Mouse (Mus musculus) ES-E14 (cell line): ENCODE data around the gene Il2ra. TPM values are rescaled to one million over a fixed set of nuclear protein-coding genes. Genes with fewer than 3 reads are reported as not detected.

Experiments used
- DNase-seq: peaks from one replicate; pipeline ENCODE4 v3.0.0-alpha.2; 2013; ENCODE audit warnings: low read depth, low spot score
- H3K27ac ChIP-seq: 2 replicates; pipeline ENCODE4 v1.5.1; 2012; ENCODE audit warnings: low read depth, mild to moderate bottlenecking, low read length, moderate library complexity, mixed read lengths; ENCODE audit not compliant: poor library complexity, insufficient read depth, severe bottlenecking
- H3K36me3 ChIP-seq: 2 replicates; pipeline ENCODE4 v1.6.1; 2012; ENCODE audit warnings: mild to moderate bottlenecking, low read length, moderate library complexity, mixed read lengths; ENCODE audit not compliant: control insufficient read depth, poor library complexity, insufficient read depth, severe bottlenecking
- H3K4me1 ChIP-seq, 2 experiments: fragments of 150-350 bp in 1 of 2; sonication (generic) in 1 of 2; 2 replicates each; pipeline ENCODE4 v1.6.1; 2012; ENCODE audit warnings: low read length in 2 of 2, mild to moderate bottlenecking in 1 of 2, mixed read lengths in 1 of 2; ENCODE audit not compliant: control insufficient read depth in 2 of 2, insufficient read depth in 2 of 2, poor library complexity in 1 of 2
- H3K4me3 ChIP-seq, 2 experiments: fragments of 150-350 bp in 1 of 2; sonication (generic) in 1 of 2; 2 replicates each; pipeline ENCODE4 v1.5.1; 2012; ENCODE audit warnings: low read length in 2 of 2, low read depth in 1 of 2, mild to moderate bottlenecking in 1 of 2, mixed read lengths in 1 of 2; ENCODE audit not compliant: insufficient read depth in 1 of 2, poor library complexity in 1 of 2, severe bottlenecking in 1 of 2
- H3K9ac ChIP-seq: 2 replicates; pipeline ENCODE4 v1.6.1; 2012; ENCODE audit warnings: low read depth, mild to moderate bottlenecking, low read length, mixed read lengths; ENCODE audit not compliant: poor library complexity, insufficient read depth, severe bottlenecking
- H3K9me3 ChIP-seq: fragments of 150-350 bp; sonication (generic); 2 replicates; pipeline ENCODE4 v1.6.1; 2012; ENCODE audit warnings: low read depth, mild to moderate bottlenecking, low read length; ENCODE audit not compliant: control insufficient read depth, insufficient read depth
- CHD2 ChIP-seq: IDR thresholded peaks from 2 replicates; pipeline ENCODE4 v1.6.1; 2014; ENCODE audit warnings: mild to moderate bottlenecking, low read depth, low read length, inconsistent platforms
- HCFC1 ChIP-seq: IDR thresholded peaks from 2 replicates; pipeline ENCODE4 v1.6.1; 2012; ENCODE audit warnings: low read length, inconsistent platforms, borderline replicate concordance; ENCODE audit not compliant: insufficient read depth
- MAFK ChIP-seq: IDR thresholded peaks from 2 replicates; pipeline ENCODE4 v1.6.1; 2014; ENCODE audit warnings: mild to moderate bottlenecking, low read depth, low read length, inconsistent platforms; ENCODE audit not compliant: insufficient read depth
- ZC3H11A ChIP-seq: IDR thresholded peaks from 2 replicates; pipeline ENCODE4 v1.6.1; 2012; ENCODE audit warnings: low read depth, mild to moderate bottlenecking, inconsistent platforms, low read length, borderline replicate concordance
- ZNF384 ChIP-seq: IDR thresholded peaks from 2 replicates; pipeline ENCODE4 v1.6.1; 2012; ENCODE audit warnings: low read depth, low read length, inconsistent platforms
- in situ Hi-C, 2 experiments: fragments of 600-800 bp; cut with MboI; formaldehyde crosslinking; loops; one replicate each; pipeline ENCODE4 v1.15.1; 2025; ENCODE audit warnings: low sequenced_read_pairs in 2 of 2, inconsistent platforms in 1 of 2; ENCODE audit not compliant: unreplicated experiment in 2 of 2
- total RNA-seq: library from RNA; depleted of rRNA; stranded (reverse); fragments of 300-350 nt; gene quantifications from 2 replicates; pipeline ENCODE4 v1.2.3, GENCODE M21; 2012

The Il2ra gene
- total RNA-seq, 1 experiment, result not detected

- DNase-seq, result no peak
These were observed 10.7 kb downstream of the Il2ra start for GRCm38 (mm10) chr2:11653330-11653729.

GRCm38 (mm10) chr2:11653780-11654179, 11.2 kb downstream of the Il2ra start:
- H3K36me3 ChIP-seq, result no peaks in the 10 kb centered on the region
- no peak for DNase-seq
- H3K4me3 ChIP-seq, result no peak overlapping the region
- in situ Hi-C loops, result no loop called here
- no peak overlapping the region for H3K27ac ChIP-seq
- H3K4me1 ChIP-seq, result no peaks in the 10 kb centered on the region
- H3K9ac ChIP-seq, result no peak overlapping the region
- no peaks in the 10 kb centered on the region for H3K9me3 ChIP-seq
- TF ChIP-seq HCFC1, result no peak
- TF ChIP-seq MAFK, result no peak

More at GRCm38 (mm10) chr2:11653330-11653729, 10.7 kb downstream of the Il2ra start:
- in situ Hi-C loops, result no loop called here
- Histone ChIP-seq H3K4me3 (no peak overlapping the region), H3K27ac (no peak overlapping the region), H3K36me3 (no peaks in the 10 kb centered on the region), H3K9ac (no peak overlapping the region), H3K4me1 (no peaks in the 10 kb centered on the region), H3K9me3 (no peaks in the 10 kb centered on the region)
- TF ChIP-seq ZNF384 (no peak), ZC3H11A (no peak)

GRCm38 (mm10) chr2:11654990-11655931, 12.7 kb downstream of the Il2ra start:
- Histone ChIP-seq H3K4me3 (no peak overlapping the region), H3K9me3 (no peaks in the 10 kb centered on the region), H3K36me3 (no peaks in the 10 kb centered on the region), H3K4me1 (no peaks in the 10 kb centered on the region), H3K9ac (no peak overlapping the region), H3K27ac (no peak overlapping the region)
- TF ChIP-seq CHD2, result no peak
- TF ChIP-seq ZC3H11A, result no peak
- no peak for TF ChIP-seq HCFC1
- no peak for TF ChIP-seq ZNF384
- TF ChIP-seq MAFK, result no peak
- in situ Hi-C loops, result no loop called here
- no peak for DNase-seq

GRCm38 (mm10) chr2:11657581-11657980, 15.0 kb downstream of the Il2ra start:
- in situ Hi-C loops, result no loop called here
- DNase-seq, result no peak
- H3K9ac ChIP-seq, result no peak overlapping the region
- no peaks in the 10 kb centered on the region for H3K4me1 ChIP-seq
- no peak overlapping the region for H3K27ac ChIP-seq
- no peaks in the 10 kb centered on the region for H3K36me3 ChIP-seq
- H3K4me3 ChIP-seq, result no peak overlapping the region
- H3K9me3 ChIP-seq, result no peaks in the 10 kb centered on the region
- TF ChIP-seq HCFC1 (no peak), CHD2 (no peak), ZNF384 (no peak), MAFK (no peak), ZC3H11A (no peak)

GRCm38 (mm10) chr2:11659263-11659662, 16.7 kb downstream of the Il2ra start:
- no peaks in the 10 kb centered on the region for H3K9me3 ChIP-seq
- in situ Hi-C loops, result no loop called here
- no peak for DNase-seq
- no peaks in the 10 kb centered on the region for H3K4me1 ChIP-seq
- H3K36me3 ChIP-seq, result no peaks in the 10 kb centered on the region
- no peak overlapping the region for H3K9ac ChIP-seq
- H3K4me3 ChIP-seq, result no peak overlapping the region
- TF ChIP-seq ZNF384, result no peak
- no peak for TF ChIP-seq MAFK
- no peak for TF ChIP-seq HCFC1
- TF ChIP-seq ZC3H11A, result no peak
- no peak for TF ChIP-seq CHD2
- no peak overlapping the region for H3K27ac ChIP-seq
